Mouse (Mus musculus) CH12.LX (cell line): ENCODE results near the gene 2310030G06Rik. TPM values are rescaled to one million over a fixed set of nuclear protein-coding genes. Genes with fewer than 3 reads are reported as not detected.

ENCODE experiments used
- DNase-seq: peaks from one replicate; pipeline ENCODE4 v3.0.0-alpha.2; 2013; ENCODE audit errors: extremely low read depth
- H3K27ac ChIP-seq: 2 replicates; pipeline ENCODE4 v1.5.1; 2012; ENCODE audit warnings: low read depth, mild to moderate bottlenecking, control low read depth, moderate library complexity; ENCODE audit not compliant: insufficient read depth
- H3K27me3 ChIP-seq: replicated peaks from 2 replicates; pipeline ENCODE3; 2012; ENCODE audit warnings: inconsistent platforms
- H3K36me3 ChIP-seq, 2 experiments: replicated peaks in 1 of 2; 2 replicates each; pipeline versions ENCODE3 to v1.6.1; 2012; ENCODE audit warnings: inconsistent platforms in 1 of 2, low read length in 1 of 2, mild to moderate bottlenecking in 1 of 2, mixed read lengths in 1 of 2, moderate library complexity in 1 of 2; ENCODE audit not compliant: control insufficient read depth in 1 of 2, insufficient read depth in 1 of 2
- H3K4me1 ChIP-seq, 2 experiments: 2 replicates each; pipeline ENCODE4 v1.6.1; 2012; ENCODE audit warnings: inconsistent platforms in 1 of 2, moderate library complexity in 1 of 2; ENCODE audit not compliant: insufficient read depth in 2 of 2, control insufficient read depth in 1 of 2
- H3K4me2 ChIP-seq: 2 replicates; pipeline ENCODE4 v1.6.1; 2012; ENCODE audit warnings: low read depth, mild to moderate bottlenecking, control low read depth; ENCODE audit not compliant: poor library complexity, insufficient read depth, severe bottlenecking
- H3K4me3 ChIP-seq, 3 experiments: fragments of 150-350 bp in 1 of 3; sonication (generic) in 1 of 3; replicated peaks in 1 of 3; 2 replicates each; pipeline versions ENCODE3 to v1.5.1; 2011 to 2012; ENCODE audit warnings: low read depth in 2 of 3, low read length in 2 of 3, mild to moderate bottlenecking in 2 of 3, moderate library complexity in 2 of 3, control low read depth in 1 of 3, improper control_type of control experiment in 1 of 3, inconsistent platforms in 1 of 3, mixed read lengths in 1 of 3; ENCODE audit not compliant: poor library complexity in 1 of 3
- H3K79me2 ChIP-seq: replicated peaks from 2 replicates; pipeline ENCODE4 v1.6.1; 2012; ENCODE audit warnings: mild to moderate bottlenecking, moderate library complexity; ENCODE audit not compliant: control insufficient read depth, poor library complexity, insufficient read depth, severe bottlenecking; ENCODE audit errors: extremely low read depth
- H3K9ac ChIP-seq: 2 replicates; pipeline ENCODE4 v1.6.1; 2012; ENCODE audit warnings: low read depth, mild to moderate bottlenecking, control low read depth, moderate library complexity; ENCODE audit not compliant: insufficient read depth
- H3K9me3 ChIP-seq: replicated peaks from 2 replicates; pipeline ENCODE3; 2012; ENCODE audit warnings: low read length, inconsistent platforms, mixed read lengths
- CTCF ChIP-seq, 2 experiments: IDR thresholded peaks in 1 of 2; conservative IDR thresholded peaks in 1 of 2; 2 replicates each; pipeline ENCODE4 v1.5.1; 2011 to 2012; ENCODE audit warnings: low read depth in 2 of 2, low read length in 2 of 2, improper control_type of control experiment in 1 of 2, inconsistent platforms in 1 of 2, mild to moderate bottlenecking in 1 of 2, moderate library complexity in 1 of 2
- ELF1 ChIP-seq: IDR thresholded peaks from 2 replicates; pipeline ENCODE4 v1.6.1; 2014; ENCODE audit warnings: low read depth, mild to moderate bottlenecking, inconsistent platforms, low read length, improper control_type of control experiment
- EP300 ChIP-seq: IDR thresholded peaks from 2 replicates; pipeline ENCODE4 v1.6.1; 2011; ENCODE audit warnings: low read length, improper control_type of control experiment
- ETS1 ChIP-seq: conservative IDR thresholded peaks from 2 replicates; pipeline ENCODE4 v1.6.1; 2012; ENCODE audit warnings: low read depth, mild to moderate bottlenecking, inconsistent platforms, low read length, improper control_type of control experiment, moderate library complexity
- GABPA ChIP-seq: IDR thresholded peaks from 2 replicates; pipeline ENCODE4 v1.6.1; 2012; ENCODE audit warnings: low read depth, low read length, improper control_type of control experiment, inconsistent platforms; ENCODE audit not compliant: insufficient replicate concordance
- HCFC1 ChIP-seq: IDR thresholded peaks from 2 replicates; pipeline ENCODE4 v1.6.1; 2012; ENCODE audit warnings: low read depth, mild to moderate bottlenecking, inconsistent platforms, low read length, improper control_type of control experiment
- IRF4 ChIP-seq: IDR thresholded peaks from 2 replicates; pipeline ENCODE4 v1.6.1; 2014; ENCODE audit warnings: low read depth, mild to moderate bottlenecking, inconsistent platforms, low read length, improper control_type of control experiment
- JUN ChIP-seq: IDR thresholded peaks from 2 replicates; pipeline ENCODE4 v1.6.1; 2011; ENCODE audit warnings: low read depth, mild to moderate bottlenecking, low read length, improper control_type of control experiment, moderate library complexity; ENCODE audit not compliant: insufficient read depth
- JUND ChIP-seq: conservative IDR thresholded peaks from 2 replicates; pipeline ENCODE4 v1.6.1; 2011; ENCODE audit warnings: low read depth, low read length, improper control_type of control experiment
- MYC ChIP-seq: IDR thresholded peaks from 2 replicates; pipeline ENCODE4 v1.6.1; 2011; ENCODE audit warnings: low read depth, mild to moderate bottlenecking, improper control_type of control experiment, low read length
- PAX5 ChIP-seq: IDR thresholded peaks from 2 replicates; pipeline ENCODE4 v1.6.1; 2012; ENCODE audit warnings: low read length, inconsistent platforms, mixed read lengths
- SIN3A ChIP-seq: IDR thresholded peaks from 2 replicates; pipeline ENCODE4 v1.6.1; 2012; ENCODE audit warnings: low read length, improper control_type of control experiment, inconsistent platforms
- SMC3 ChIP-seq: IDR thresholded peaks from 2 replicates; pipeline ENCODE4 v1.6.1; 2011; ENCODE audit warnings: low read depth, low read length, improper control_type of control experiment
- USF1 ChIP-seq: IDR thresholded peaks from 2 replicates; pipeline ENCODE4 v1.6.1; 2014; ENCODE audit warnings: low read depth, mild to moderate bottlenecking, inconsistent platforms, low read length, improper control_type of control experiment
- USF2 ChIP-seq: conservative IDR thresholded peaks from 2 replicates; pipeline ENCODE4 v1.6.1; 2011; ENCODE audit warnings: low read depth, low read length, improper control_type of control experiment
- ZC3H11A ChIP-seq: IDR thresholded peaks from 2 replicates; pipeline ENCODE4 v1.6.1; 2012; ENCODE audit warnings: low read depth, mild to moderate bottlenecking, inconsistent platforms, low read length, improper control_type of control experiment
- ZMIZ1 ChIP-seq: IDR thresholded peaks from 2 replicates; pipeline ENCODE4 v1.6.1; 2012; ENCODE audit warnings: low read depth, mild to moderate bottlenecking, inconsistent platforms, low read length, improper control_type of control experiment
- dilution Hi-C: fragments of 300-500 bp; cut with MboI; formaldehyde crosslinking; loops from 2 replicates; pipeline ENCODE4 v1.14.3; 2020; ENCODE audit warnings: low sequenced_read_pairs; ENCODE audit not compliant: extremely low pct_unique_long_range_greater_than_20kb, extremely low pct_ligation_motif_present
- in situ Hi-C: fragments of 300-500 bp; cut with MboI; formaldehyde crosslinking; loops from 3 replicates; pipeline ENCODE4 v1.14.3; 2019; ENCODE audit warnings: low sequenced_read_pairs, low pct_ligation_motif_present, low pct_unique_long_range_greater_than_20kb, mixed read lengths
- polyA plus RNA-seq: library from polyadenylated mRNA; unstranded; fragments of >175 nt; gene quantifications from 2 replicates; pipeline ENCODE4 v1.2.1, GENCODE M21; 2012; ENCODE audit warnings: low read depth; ENCODE audit not compliant: insufficient read length
- total RNA-seq, 2 experiments: library from RNA; depleted of rRNA; stranded (reverse); fragments of 300-350 nt in 1 of 2; fragments of >200 nt in 1 of 2; gene quantifications; 2 replicates each; pipeline ENCODE4 v1.2.3; 2012 to 2014

The 2310030G06Rik gene
- total and polyA plus RNA-seq, 3 experiments, result not detected

DNA sequence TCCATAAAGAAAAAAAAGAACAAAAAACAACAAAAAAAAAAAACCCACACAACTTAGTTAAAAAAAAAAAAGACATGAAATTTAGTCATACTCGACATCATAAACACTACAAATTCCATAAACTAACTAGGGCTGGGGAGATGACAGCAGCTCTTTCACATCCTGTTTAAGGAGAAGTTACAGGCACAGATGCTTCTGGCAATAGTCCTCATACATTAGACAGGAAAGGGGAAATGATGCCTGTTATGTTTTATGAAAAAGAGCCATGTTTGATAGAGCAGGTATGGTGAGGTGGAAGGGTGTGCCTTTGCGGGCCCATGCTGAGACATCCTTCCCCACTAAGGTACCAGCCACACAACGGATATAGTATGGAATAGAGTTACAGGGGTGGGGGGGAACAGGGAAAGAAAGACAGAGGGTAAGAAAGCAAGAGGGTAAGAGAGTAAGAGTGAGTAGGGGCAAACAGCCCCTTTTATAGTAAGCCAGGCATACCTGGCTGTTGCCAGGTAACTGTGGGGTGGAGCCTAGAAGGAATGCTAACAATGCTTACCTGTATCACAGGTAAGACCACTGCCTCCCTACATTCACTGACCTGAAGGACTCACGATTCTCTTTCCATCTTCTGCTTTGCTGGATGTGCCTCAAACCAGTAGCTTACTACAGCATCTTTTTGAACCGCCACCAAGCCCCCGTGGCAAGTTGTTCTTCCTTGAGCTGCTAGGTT lies 15.3 kb upstream of the 2310030G06Rik start:
- H3K4me2 ChIP-seq, result no peak overlapping the region
- H3K4me1 ChIP-seq, result peaks cover 0 to 8% of the 10 kb centered on the region in 2 experiments; a peak in 2 of 4 replicates
- DNase-seq, result no peak
- H3K4me3 ChIP-seq, result no peak overlapping the region
- in situ Hi-C loops (no loop called here), dilution Hi-C loops (no loop called here)
- peaks cover 2% of the 10 kb centered on the region for H3K27me3 ChIP-seq
- no peak overlapping the region for H3K9ac ChIP-seq
- H3K9me3 ChIP-seq, result no peaks in the 10 kb centered on the region
- no peak overlapping the region for H3K27ac ChIP-seq
- H3K79me2 ChIP-seq, result no peaks in the 10 kb centered on the region
- peaks cover 0 to 8% of the 10 kb centered on the region in 2 experiments for H3K36me3 ChIP-seq
- TF ChIP-seq ELF1 (no peak), ZC3H11A (no peak), JUN (no peak), USF2 (no peak), PAX5 (no peak), MYC (no peak), ETS1 (no peak), HCFC1 (no peak), EP300 (no peak)

DNA sequence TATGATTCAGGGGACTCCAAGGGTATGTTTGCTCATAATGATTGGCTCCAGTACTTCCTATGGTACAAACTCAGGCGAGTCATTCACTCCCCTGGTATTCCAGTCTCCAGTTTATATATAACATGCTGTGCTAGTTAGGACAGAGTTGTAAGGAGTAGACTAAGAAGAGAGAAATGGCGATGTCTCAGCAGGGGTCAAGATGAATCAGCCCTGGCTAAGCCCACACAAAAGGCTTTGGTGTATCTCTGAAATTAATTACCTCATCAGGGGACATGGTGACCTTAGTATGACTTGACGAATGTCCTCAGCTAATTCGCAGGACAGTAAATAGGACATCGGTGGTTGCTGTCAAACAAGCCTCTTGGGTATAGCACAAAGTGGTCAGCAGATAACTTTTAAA lies 10.4 kb upstream of the 2310030G06Rik start:
- Histone ChIP-seq H3K4me3 (no peak overlapping the region), H3K79me2 (no peaks in the 10 kb centered on the region), H3K27me3 (peaks cover 18% of the 10 kb centered on the region), H3K36me3 (no peaks in the 10 kb centered on the region), H3K4me1 (peaks cover 0 to 5% of the 10 kb centered on the region in 2 experiments; a peak in 1 of 4 replicates), H3K9me3 (no peaks in the 10 kb centered on the region), H3K27ac (no peak overlapping the region), H3K4me2 (no peak overlapping the region), H3K9ac (no peak overlapping the region)
- in situ Hi-C loops (no loop called here), dilution Hi-C loops (no loop called here)
- no peak for DNase-seq
- TF ChIP-seq GABPA (no peak), ZMIZ1 (no peak), EP300 (no peak), SIN3A (no peak), ZC3H11A (no peak), JUND (no peak), SMC3 (no peak), USF1 (no peak), CTCF (conservative IDR thresholded peaks at IDR 0.05 in 1 of 2, IDR thresholded peaks at IDR 0.05 in 1 of 2; ENCODE audit: low read depth in 2 of 2, low read length in 2 of 2) (no peak), IRF4 (no peak), JUN (no peak)
